Mouse (Mus musculus) megakaryocyte, embryonic 14.5 days (primary cell): ENCODE results near the gene Krtap4-1.
"Not testable (repeated sequence)": the region's sequence is repeated elsewhere in the genome, so short reads cannot be mapped to it uniquely, and the experiment has no call there.

Source experiments
- FLI1 ChIP-seq: IDR thresholded peaks from 2 replicates; pipeline ENCODE4 v1.6.1; 2012; ENCODE audit warnings: low read length, inconsistent platforms, mixed read lengths
- GATA1 ChIP-seq: IDR thresholded peaks from 3 replicates; pipeline ENCODE4 v1.6.1; 2012; ENCODE audit warnings: mixed read lengths, low read length, inconsistent platforms, borderline replicate concordance

- TF ChIP-seq GATA1, FLI1: not testable (repeated sequence)
These were observed 15.6 kb upstream of the Krtap4-1 start, which contains the start of gene Krtap4-7 for GRCm38 (mm10) chr11:99643635-99644139.
